Comparison of ENCODE assay signal across 8 mouse cellular contexts in genomic region chr13:101287131-101287530, GRCm38 (mm10).
"Had no signal": no experiment of that assay in that cellular context is flagged by ENCODE, and none has a peak within 500 bp of the region (broad histone marks: within the 10 kb centered on the region; RNA-seq: fewer than 3 reads in every experiment).

No protein-coding gene starts in this region.

- DNase-seq: kidney, adult 9 months; kidney, postnatal 14 days; kidney, postnatal 4 days; liver, postnatal 0 days; lung, embryonic 14.5 days; right cerebral cortex, postnatal 25 days; spleen, adult 18-20 months; thymus, postnatal 25 days had no signal
